Mouse (Mus musculus) ES-E14 (cell line): ENCODE measurements around the gene Pgf. TPM values are rescaled to one million over a fixed set of nuclear protein-coding genes. Genes with fewer than 3 reads are reported as not detected.

ENCODE experiments used
- DNase-seq: peaks from one replicate; pipeline ENCODE4 v3.0.0-alpha.2; 2013; ENCODE audit warnings: low read depth, low spot score
- H3K27ac ChIP-seq: 2 replicates; pipeline ENCODE4 v1.5.1; 2012; ENCODE audit warnings: low read depth, mild to moderate bottlenecking, low read length, moderate library complexity, mixed read lengths; ENCODE audit not compliant: poor library complexity, insufficient read depth, severe bottlenecking
- H3K36me3 ChIP-seq: 2 replicates; pipeline ENCODE4 v1.6.1; 2012; ENCODE audit warnings: mild to moderate bottlenecking, low read length, moderate library complexity, mixed read lengths; ENCODE audit not compliant: control insufficient read depth, poor library complexity, insufficient read depth, severe bottlenecking
- H3K4me1 ChIP-seq, 2 experiments: fragments of 150-350 bp in 1 of 2; sonication (generic) in 1 of 2; 2 replicates each; pipeline ENCODE4 v1.6.1; 2012; ENCODE audit warnings: low read length in 2 of 2, mild to moderate bottlenecking in 1 of 2, mixed read lengths in 1 of 2; ENCODE audit not compliant: control insufficient read depth in 2 of 2, insufficient read depth in 2 of 2, poor library complexity in 1 of 2
- H3K4me3 ChIP-seq, 2 experiments: fragments of 150-350 bp in 1 of 2; sonication (generic) in 1 of 2; 2 replicates each; pipeline ENCODE4 v1.5.1; 2012; ENCODE audit warnings: low read length in 2 of 2, low read depth in 1 of 2, mild to moderate bottlenecking in 1 of 2, mixed read lengths in 1 of 2; ENCODE audit not compliant: insufficient read depth in 1 of 2, poor library complexity in 1 of 2, severe bottlenecking in 1 of 2
- H3K9ac ChIP-seq: 2 replicates; pipeline ENCODE4 v1.6.1; 2012; ENCODE audit warnings: low read depth, mild to moderate bottlenecking, low read length, mixed read lengths; ENCODE audit not compliant: poor library complexity, insufficient read depth, severe bottlenecking
- H3K9me3 ChIP-seq: fragments of 150-350 bp; sonication (generic); 2 replicates; pipeline ENCODE4 v1.6.1; 2012; ENCODE audit warnings: low read depth, mild to moderate bottlenecking, low read length; ENCODE audit not compliant: control insufficient read depth, insufficient read depth
- CHD2 ChIP-seq: IDR thresholded peaks from 2 replicates; pipeline ENCODE4 v1.6.1; 2014; ENCODE audit warnings: mild to moderate bottlenecking, low read depth, low read length, inconsistent platforms
- HCFC1 ChIP-seq: IDR thresholded peaks from 2 replicates; pipeline ENCODE4 v1.6.1; 2012; ENCODE audit warnings: low read length, inconsistent platforms, borderline replicate concordance; ENCODE audit not compliant: insufficient read depth
- MAFK ChIP-seq: IDR thresholded peaks from 2 replicates; pipeline ENCODE4 v1.6.1; 2014; ENCODE audit warnings: mild to moderate bottlenecking, low read depth, low read length, inconsistent platforms; ENCODE audit not compliant: insufficient read depth
- ZC3H11A ChIP-seq: IDR thresholded peaks from 2 replicates; pipeline ENCODE4 v1.6.1; 2012; ENCODE audit warnings: low read depth, mild to moderate bottlenecking, inconsistent platforms, low read length, borderline replicate concordance
- ZNF384 ChIP-seq: IDR thresholded peaks from 2 replicates; pipeline ENCODE4 v1.6.1; 2012; ENCODE audit warnings: low read depth, low read length, inconsistent platforms
- in situ Hi-C, 2 experiments: fragments of 600-800 bp; cut with MboI; formaldehyde crosslinking; loops; one replicate each; pipeline ENCODE4 v1.15.1; 2025; ENCODE audit warnings: low sequenced_read_pairs in 2 of 2, inconsistent platforms in 1 of 2; ENCODE audit not compliant: unreplicated experiment in 2 of 2
- total RNA-seq: library from RNA; depleted of rRNA; stranded (reverse); fragments of 300-350 nt; gene quantifications from 2 replicates; pipeline ENCODE4 v1.2.3, GENCODE M21; 2012

Gene Pgf
- total RNA-seq, 1 experiment: 6.9 TPM

DNA sequence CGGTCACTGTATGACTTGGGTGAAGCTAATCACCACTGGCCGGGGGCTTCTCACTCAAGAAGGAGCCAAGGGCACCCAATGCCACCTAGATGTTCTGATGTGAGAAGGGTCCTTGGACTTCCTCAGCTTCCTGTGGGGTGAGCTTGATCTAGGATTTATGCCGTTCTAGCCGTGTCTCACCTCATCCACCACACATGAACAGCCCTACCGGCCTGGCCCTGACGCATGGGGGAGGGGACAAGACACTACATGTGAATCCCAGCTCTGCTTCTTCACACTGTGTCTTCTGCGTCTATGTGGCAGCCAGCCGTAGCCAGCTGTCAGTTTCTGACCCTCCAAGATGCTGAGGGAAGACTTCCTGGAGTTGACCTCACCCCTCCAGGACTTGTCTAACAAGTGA is 18.8 kb downstream of the Pgf start:
- H3K4me1 ChIP-seq: peaks cover 0 to 2% of the 10 kb centered on the region in 2 experiments; a peak in 1 of 4 replicates
- no peak overlapping the region for H3K4me3 ChIP-seq

DNA sequence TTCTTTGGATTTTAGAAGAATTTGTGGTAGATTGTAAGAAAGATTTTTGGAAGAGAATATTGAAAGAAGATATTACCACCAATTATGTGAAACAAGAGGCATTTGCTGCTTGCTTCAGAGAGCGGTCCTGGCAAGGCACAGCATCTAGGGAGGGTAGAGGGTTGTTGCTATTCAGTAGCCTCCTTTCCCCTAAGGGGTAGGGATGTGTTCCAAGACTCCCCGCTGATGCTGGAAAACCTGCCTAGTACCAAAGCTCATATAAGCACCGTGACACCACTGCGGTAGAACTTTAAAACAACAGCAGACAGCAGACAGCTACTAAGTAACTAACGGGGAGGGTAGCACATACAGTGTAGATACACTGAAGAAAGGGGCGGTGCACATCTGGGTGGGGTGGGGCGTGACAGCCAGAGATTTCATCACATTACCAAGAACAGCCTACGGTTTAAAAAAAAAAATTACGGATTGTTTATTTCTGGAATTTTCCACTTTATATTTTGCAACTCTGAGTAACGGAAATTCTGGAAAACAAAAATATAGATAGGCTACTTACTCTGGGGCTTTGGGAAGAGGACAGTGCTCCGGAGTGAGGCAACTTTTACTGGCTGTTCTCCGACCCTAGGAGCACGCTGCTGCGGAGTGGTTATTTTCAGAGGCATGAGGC is 19.7 kb downstream of the Pgf start:
- no peak for DNase-seq
- no peak for TF ChIP-seq MAFK
- no peak for TF ChIP-seq ZNF384
- no peak for TF ChIP-seq HCFC1
- TF ChIP-seq CHD2: no peak
- TF ChIP-seq ZC3H11A: no peak
- Histone ChIP-seq H3K9me3 (no peaks in the 10 kb centered on the region), H3K4me3 (no peak overlapping the region), H3K36me3 (no peaks in the 10 kb centered on the region), H3K4me1 (peaks cover 0 to 2% of the 10 kb centered on the region in 2 experiments; a peak in 1 of 4 replicates), H3K9ac (no peak overlapping the region), H3K27ac (no peak overlapping the region)
- in situ Hi-C loops: no loop called here

More for the DNA sequence above, 18.8 kb downstream of the Pgf start:
- Histone ChIP-seq H3K36me3 (no peaks in the 10 kb centered on the region), H3K27ac (no peak overlapping the region), H3K9me3 (no peaks in the 10 kb centered on the region), H3K9ac (no peak overlapping the region)
- DNase-seq: no peak
- in situ Hi-C loops: no loop called here
- TF ChIP-seq ZC3H11A (no peak), ZNF384 (no peak), HCFC1 (no peak), CHD2 (no peak), MAFK (no peak)

DNA sequence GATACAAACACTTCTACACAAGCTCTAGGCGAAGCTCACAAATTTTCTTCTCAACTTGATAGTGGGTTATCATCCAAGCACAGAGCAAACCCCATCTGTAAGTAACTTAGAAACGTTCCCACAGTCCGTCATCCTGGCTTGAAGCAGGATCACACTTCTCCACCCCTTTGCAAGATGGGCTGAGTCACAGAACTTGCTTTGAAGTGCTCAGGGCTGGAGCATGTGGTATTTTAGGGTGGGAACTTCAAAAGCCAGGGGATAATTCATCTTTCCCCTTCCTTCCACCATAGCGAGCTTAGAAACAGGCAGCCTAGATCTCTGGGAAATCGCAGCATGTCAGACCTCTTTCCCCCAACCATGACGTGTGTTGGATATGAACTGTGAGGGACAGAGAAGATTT is 21.3 kb downstream of the Pgf start:
- no peaks in the 10 kb centered on the region for H3K9me3 ChIP-seq
- DNase-seq: no peak
- H3K27ac ChIP-seq: no peak overlapping the region
- peaks cover 0 to 2% of the 10 kb centered on the region in 2 experiments; a peak in 1 of 4 replicates for H3K4me1 ChIP-seq
- H3K4me3 ChIP-seq: no peak overlapping the region
- no peak overlapping the region for H3K9ac ChIP-seq
- in situ Hi-C loops: no loop called here
- TF ChIP-seq ZC3H11A: no peak
- TF ChIP-seq MAFK: no peak
- TF ChIP-seq HCFC1: no peak
- TF ChIP-seq ZNF384: no peak
- TF ChIP-seq CHD2: no peak
- H3K36me3 ChIP-seq: no peaks in the 10 kb centered on the region

GRCm38 (mm10) chr12:85153011-85153410 is 24.6 kb downstream of the Pgf start:
- H3K4me3 ChIP-seq: no peak overlapping the region
- in situ Hi-C loops: no loop called here
- 0 out of 4 replicates have a peak, but pooled peaks cover 0 to 2% of the 10 kb centered on the region in 2 experiments for H3K4me1 ChIP-seq
- no peaks in the 10 kb centered on the region for H3K9me3 ChIP-seq
- H3K27ac ChIP-seq: no peak overlapping the region
- no peaks in the 10 kb centered on the region for H3K36me3 ChIP-seq
- TF ChIP-seq ZC3H11A (no peak), ZNF384 (no peak), CHD2 (no peak), MAFK (no peak), HCFC1 (no peak)
- no peak overlapping the region for H3K9ac ChIP-seq
- no peak for DNase-seq
